Mouse (Mus musculus) lung, embryonic 15.5 days (tissue): Measurements from ENCODE around the gene Tbk1. TPM values are rescaled to one million over a fixed set of nuclear protein-coding genes. Genes with fewer than 3 reads are reported as not detected.

Experiments used
- ATAC-seq: fragments of 200-750 bp; cut with Nextera tagmentation; 2 replicates; pipeline ENCODE4 v1.8.0; 2017; ENCODE audit warnings: moderate number of reproducible peaks, borderline replicate concordance; ENCODE audit not compliant: low FRiP score, low TSS enrichment; ENCODE audit errors: extremely low read depth
- H3K27ac ChIP-seq: fragments of 300-500 bp; sonication (generic); 2 replicates; pipeline ENCODE4 v1.5.1; 2015; ENCODE audit warnings: moderate library complexity, mild to moderate bottlenecking, inconsistent platforms
- H3K27me3 ChIP-seq: fragments of 300-500 bp; sonication (generic); 2 replicates; pipeline ENCODE4 v1.6.1; 2015; ENCODE audit warnings: inconsistent platforms
- H3K36me3 ChIP-seq: fragments of 300-500 bp; sonication (generic); 2 replicates; pipeline ENCODE4 v1.6.1; 2015; ENCODE audit warnings: inconsistent platforms
- H3K4me1 ChIP-seq: fragments of 300-500 bp; sonication (generic); 2 replicates; pipeline ENCODE4 v1.6.1; 2015; ENCODE audit warnings: inconsistent platforms
- H3K4me2 ChIP-seq: fragments of 300-500 bp; sonication (generic); 2 replicates; pipeline ENCODE4 v1.6.1; 2015; ENCODE audit warnings: inconsistent platforms, mild to moderate bottlenecking, moderate library complexity
- H3K4me3 ChIP-seq: fragments of 300-500 bp; sonication (generic); 2 replicates; pipeline ENCODE4 v1.5.1; 2015; ENCODE audit warnings: mild to moderate bottlenecking, inconsistent platforms
- H3K9ac ChIP-seq: fragments of 300-500 bp; sonication (generic); 2 replicates; pipeline ENCODE4 v1.6.1; 2015; ENCODE audit warnings: inconsistent platforms
- H3K9me3 ChIP-seq: fragments of 300-500 bp; sonication (generic); 2 replicates; pipeline ENCODE4 v1.6.1; 2016; ENCODE audit warnings: inconsistent platforms
- WGBS: fragments of 180-500 bp; shearing (Covaris S2); methylation state at CpG from one replicate; pipeline ENCODE4 v1.1.7; 2015; 5-methylcytosine and 5-hydroxymethylcytosine counted together
- polyA plus RNA-seq: library from polyadenylated mRNA; unstranded; fragments of >200 nt; fragmentation: Nextera tagmentation; extraction: Ambion mirVana; gene quantifications from 2 replicates; pipeline ENCODE4 v1.2.1, GENCODE M21; 2015

Tbk1 gene
- polyA plus RNA-seq, 1 experiment from 2014 or later, result 36.7 TPM

- 0 out of 2 replicates have a peak overlapping the region, but pooled peaks have one; percentile 5 for H3K9ac ChIP-seq
- 11% methylated on average over 32 of the region's 32 CpGs for WGBS
- H3K4me1 ChIP-seq, result peaks cover 6% of the 10 kb centered on the region
- H3K4me3 ChIP-seq, result peak overlapping the region; percentile 30
- peaks cover 3% of the 10 kb centered on the region; the same call in 1 of the 2 replicates for H3K27me3 ChIP-seq
- ATAC-seq, result 0 out of 2 replicates have a peak, but pooled peaks have one; percentile 68
- H3K9me3 ChIP-seq, result no peaks in the 10 kb centered on the region
- H3K36me3 ChIP-seq, result no peaks in the 10 kb centered on the region
- H3K4me2 ChIP-seq, result peak overlapping the region; percentile 66
- H3K27ac ChIP-seq, result no peak overlapping the region
Observed at GRCm38 (mm10) chr10:121533137-121533872, 53.3 kb downstream of the Tbk1 start.

GRCm38 (mm10) chr10:121531541-121531940 lies 55.0 kb downstream of the Tbk1 start:
- Histone ChIP-seq H3K4me2 (no peak overlapping the region), H3K9ac (no peak overlapping the region), H3K4me3 (no peak overlapping the region), H3K27me3 (peaks cover 3% of the 10 kb centered on the region; the same call in 1 of the 2 replicates), H3K4me1 (peaks cover 6% of the 10 kb centered on the region), H3K36me3 (no peaks in the 10 kb centered on the region), H3K27ac (no peak overlapping the region), H3K9me3 (no peaks in the 10 kb centered on the region)
- WGBS, result 66% methylated on average over 5 of the region's 5 CpGs
- no peak for ATAC-seq

GRCm38 (mm10) chr10:121530365-121531003 lies 56.1 kb downstream of the Tbk1 start:
- H3K27ac ChIP-seq, result no peak overlapping the region
- H3K4me2 ChIP-seq, result no peak overlapping the region
- no peak overlapping the region for H3K4me3 ChIP-seq
- H3K27me3 ChIP-seq, result peaks cover 3% of the 10 kb centered on the region; the same call in 1 of the 2 replicates
- peaks cover 6% of the 10 kb centered on the region for H3K4me1 ChIP-seq
- H3K9me3 ChIP-seq, result no peaks in the 10 kb centered on the region
- no peak for ATAC-seq
- H3K36me3 ChIP-seq, result no peaks in the 10 kb centered on the region
- no peak overlapping the region for H3K9ac ChIP-seq
- WGBS, result 80% methylated on average over 8 of the region's 8 CpGs

- WGBS, result 100% methylated on average over 1 of the region's 1 CpGs
- no peaks in the 10 kb centered on the region for H3K9me3 ChIP-seq
- H3K27ac ChIP-seq, result no peak overlapping the region
- H3K36me3 ChIP-seq, result no peaks in the 10 kb centered on the region
- peaks cover 6% of the 10 kb centered on the region for H3K4me1 ChIP-seq
- H3K4me3 ChIP-seq, result no peak overlapping the region
- H3K9ac ChIP-seq, result no peak overlapping the region
- peaks cover 3% of the 10 kb centered on the region; the same call in 1 of the 2 replicates for H3K27me3 ChIP-seq
- no peak overlapping the region for H3K4me2 ChIP-seq
- ATAC-seq, result no peak
Observed at GRCm38 (mm10) chr10:121529261-121529660, 57.3 kb downstream of the Tbk1 start.

- WGBS, result 41% methylated on average over 3 of the region's 3 CpGs
- peaks cover 3% of the 10 kb centered on the region; the same call in 1 of the 2 replicates for H3K27me3 ChIP-seq
- H3K4me2 ChIP-seq, result no peak overlapping the region
- no peak overlapping the region for H3K4me3 ChIP-seq
- no peaks in the 10 kb centered on the region for H3K9me3 ChIP-seq
- no peaks in the 10 kb centered on the region for H3K36me3 ChIP-seq
- no peak for ATAC-seq
- H3K4me1 ChIP-seq, result peaks cover 6% of the 10 kb centered on the region
- H3K9ac ChIP-seq, result no peak overlapping the region
- no peak overlapping the region for H3K27ac ChIP-seq
Observed at GRCm38 (mm10) chr10:121528470-121528869, 58.1 kb downstream of the Tbk1 start.

GRCm38 (mm10) chr10:121527114-121527513 lies 59.5 kb downstream of the Tbk1 start:
- H3K36me3 ChIP-seq, result no peaks in the 10 kb centered on the region
- ATAC-seq, result no peak
- no peak overlapping the region for H3K4me3 ChIP-seq
- no peaks in the 10 kb centered on the region for H3K9me3 ChIP-seq
- 85% methylated on average over 6 of the region's 6 CpGs for WGBS
- H3K4me2 ChIP-seq, result no peak overlapping the region
- H3K27ac ChIP-seq, result no peak overlapping the region
- no peaks in the 10 kb centered on the region for H3K4me1 ChIP-seq
- no peak overlapping the region for H3K9ac ChIP-seq
- peaks cover 3% of the 10 kb centered on the region; the same call in 1 of the 2 replicates for H3K27me3 ChIP-seq

GRCm38 (mm10) chr10:121520923-121521585 lies 65.5 kb downstream of the Tbk1 start:
- no peak overlapping the region for H3K9ac ChIP-seq
- WGBS, result 18% methylated on average over 12 of the region's 12 CpGs
- peaks cover 7% of the 10 kb centered on the region for H3K4me1 ChIP-seq
- H3K27me3 ChIP-seq, result no peaks in the 10 kb centered on the region
- H3K36me3 ChIP-seq, result no peaks in the 10 kb centered on the region
- ATAC-seq, result no peak
- H3K9me3 ChIP-seq, result no peaks in the 10 kb centered on the region
- no peak overlapping the region for H3K4me2 ChIP-seq
- H3K4me3 ChIP-seq, result no peak overlapping the region
- peak overlapping the region; percentile 11; the same call in 1 of the 2 replicates for H3K27ac ChIP-seq

- 46% methylated on average over 2 of the region's 2 CpGs for WGBS
- H3K9me3 ChIP-seq, result no peaks in the 10 kb centered on the region
- no peak overlapping the region for H3K9ac ChIP-seq
- no peak overlapping the region for H3K27ac ChIP-seq
- H3K27me3 ChIP-seq, result no peaks in the 10 kb centered on the region
- ATAC-seq, result no peak
- no peak overlapping the region for H3K4me2 ChIP-seq
- no peak overlapping the region for H3K4me3 ChIP-seq
- H3K4me1 ChIP-seq, result peaks cover 9% of the 10 kb centered on the region
- H3K36me3 ChIP-seq, result no peaks in the 10 kb centered on the region
Observed at GRCm38 (mm10) chr10:121519710-121520109, 66.9 kb downstream of the Tbk1 start.

GRCm38 (mm10) chr10:121516008-121516600 lies 70.5 kb downstream of the Tbk1 start:
- H3K4me1 ChIP-seq, result peaks cover 8% of the 10 kb centered on the region
- H3K27me3 ChIP-seq, result no peaks in the 10 kb centered on the region
- H3K4me2 ChIP-seq, result 0 out of 2 replicates have a peak overlapping the region, but pooled peaks have one; percentile 5
- no peaks in the 10 kb centered on the region for H3K9me3 ChIP-seq
- no peak overlapping the region for H3K9ac ChIP-seq
- no peak overlapping the region for H3K27ac ChIP-seq
- ATAC-seq, result 0 out of 2 replicates have a peak, but pooled peaks have one; percentile 24
- no peak overlapping the region for H3K4me3 ChIP-seq
- H3K36me3 ChIP-seq, result no peaks in the 10 kb centered on the region
- WGBS, result 24% methylated on average over 18 of the region's 18 CpGs

GRCm38 (mm10) chr10:121509751-121510643 lies 76.6 kb downstream of the Tbk1 start:
- ATAC-seq, result 0 out of 2 replicates have a peak, but pooled peaks have one; percentile 8
- Histone ChIP-seq H3K4me3 (no peak overlapping the region), H3K36me3 (no peaks in the 10 kb centered on the region), H3K4me2 (peak overlapping the region; percentile 28), H3K9ac (peak overlapping the region; percentile 17; the same call in 1 of the 2 replicates), H3K27me3 (no peaks in the 10 kb centered on the region), H3K27ac (no peak overlapping the region), H3K4me1 (peaks cover 30% of the 10 kb centered on the region), H3K9me3 (no peaks in the 10 kb centered on the region)
- WGBS, result 20% methylated on average over 24 of the region's 24 CpGs
